Mouse (Mus musculus) kidney, postnatal 0 days (tissue): ENCODE results near the gene Rab4a. TPM values are rescaled to one million over a fixed set of nuclear protein-coding genes. Genes with fewer than 3 reads are reported as not detected.

Experiments used
- ATAC-seq: fragments of 200-750 bp; cut with Nextera tagmentation; replicated peaks from 2 replicates; pipeline ENCODE4 v1.8.0; 2017; ENCODE audit warnings: low read depth, moderate number of reproducible peaks, moderate TSS enrichment, moderate library complexity; ENCODE audit not compliant: low FRiP score
- DNase-seq: peaks from one replicate; pipeline ENCODE4 v3.0.0-alpha.2; 2016; ENCODE audit warnings: low spot score
- H3K27ac ChIP-seq: fragments of 300-500 bp; sonication (generic); 2 replicates; pipeline ENCODE4 v1.5.1; 2014; ENCODE audit warnings: mild to moderate bottlenecking
- H3K27me3 ChIP-seq: fragments of 300-500 bp; sonication (generic); 2 replicates; pipeline ENCODE4 v1.6.1; 2014; ENCODE audit warnings: low read length, mixed read lengths; ENCODE audit not compliant: insufficient read depth
- H3K36me3 ChIP-seq: fragments of 300-500 bp; sonication (generic); 2 replicates; pipeline ENCODE4 v1.6.1; 2014; ENCODE audit warnings: low read length, mixed read lengths; ENCODE audit not compliant: insufficient read depth
- H3K4me1 ChIP-seq: fragments of 300-500 bp; sonication (generic); replicated peaks from 2 replicates; pipeline ENCODE4 v1.6.1; 2014; ENCODE audit warnings: antibody characterized with exemption, low read length, mixed read lengths; ENCODE audit not compliant: insufficient read depth
- H3K4me2 ChIP-seq: fragments of 300-500 bp; sonication (generic); 2 replicates; pipeline ENCODE4 v1.6.1; 2014; ENCODE audit warnings: mild to moderate bottlenecking, low read length, moderate library complexity, mixed read lengths
- H3K4me3 ChIP-seq: fragments of 300-500 bp; sonication (generic); replicated peaks from 2 replicates; pipeline ENCODE4 v1.5.1; 2014; ENCODE audit warnings: low read depth, low read length
- H3K9ac ChIP-seq: fragments of 300-500 bp; sonication (generic); 2 replicates; pipeline ENCODE4 v1.6.1; 2014; ENCODE audit warnings: low read depth, low read length
- H3K9me3 ChIP-seq: fragments of 300-500 bp; sonication (generic); replicated peaks from 2 replicates; pipeline ENCODE4 v1.6.1; 2016; ENCODE audit warnings: low read length, inconsistent platforms, mixed read lengths
- CTCF ChIP-seq: IDR thresholded peaks from 2 replicates; pipeline ENCODE4 v1.5.1; 2016; ENCODE audit warnings: antibody characterized with exemption, low read depth, mild to moderate bottlenecking, moderate library complexity
- WGBS: fragments of 180-500 bp; shearing (Covaris S2); extraction: QIAGEN DNeasy Blood & Tissue Kit; methylation state at CpG from one replicate; pipeline ENCODE4 v1.1.7; 2014; 5-methylcytosine and 5-hydroxymethylcytosine counted together
- polyA plus RNA-seq: library from polyadenylated mRNA; unstranded; fragments of >200 nt; fragmentation: Nextera tagmentation; extraction: Ambion mirVana; gene quantifications from 2 replicates; pipeline ENCODE4 v1.2.1, GENCODE M21; 2015

Rab4a gene
- polyA plus RNA-seq, 1 experiment from 2014 or later: 58.2 TPM

DNA sequence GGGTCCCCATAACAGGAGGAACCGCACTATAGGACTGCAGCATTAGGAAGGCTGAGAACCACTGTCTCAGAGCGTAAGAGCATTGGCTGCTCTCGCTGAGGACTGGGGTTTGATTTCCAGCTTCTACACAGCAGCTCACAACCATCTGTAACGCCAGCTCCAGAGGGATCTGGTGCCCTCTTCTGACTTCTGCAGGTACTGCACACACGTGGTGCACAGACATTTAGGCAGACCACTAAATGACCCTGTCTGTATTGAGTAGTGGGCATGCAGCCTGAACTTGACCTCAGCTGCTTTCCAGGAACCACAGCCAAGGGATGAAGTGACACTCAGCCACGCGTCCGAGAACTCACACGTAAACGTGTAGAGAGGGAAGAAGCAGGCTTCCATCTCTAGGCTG lies 17.3 kb downstream of the Rab4a start:
- WGBS: 95% methylated on average over 10 of the region's 10 CpGs
- H3K9ac ChIP-seq: no peak overlapping the region
- ATAC-seq (no peak), DNase-seq (no peak)
- H3K27ac ChIP-seq: no peak overlapping the region
- no peaks in the 10 kb centered on the region for H3K27me3 ChIP-seq
- H3K4me2 ChIP-seq: no peak overlapping the region
- H3K36me3 ChIP-seq: 0 out of 2 replicates have a peak, but pooled peaks cover 16% of the 10 kb centered on the region
- no peaks in the 10 kb centered on the region for H3K9me3 ChIP-seq
- TF ChIP-seq CTCF: peak; percentile 25; the same call in 1 of the 2 replicates
- H3K4me3 ChIP-seq: no peak overlapping the region
- no peaks in the 10 kb centered on the region for H3K4me1 ChIP-seq

GRCm38 (mm10) chr8:123823532-123824123 lies 17.8 kb downstream of the Rab4a start:
- TF ChIP-seq CTCF: no peak
- DNase-seq (no peak), ATAC-seq (no peak)
- no peak overlapping the region for H3K4me3 ChIP-seq
- no peaks in the 10 kb centered on the region for H3K9me3 ChIP-seq
- H3K27me3 ChIP-seq: no peaks in the 10 kb centered on the region
- H3K36me3 ChIP-seq: 0 out of 2 replicates have a peak, but pooled peaks cover 18% of the 10 kb centered on the region
- H3K4me2 ChIP-seq: no peak overlapping the region
- H3K27ac ChIP-seq: no peak overlapping the region
- H3K4me1 ChIP-seq: no peaks in the 10 kb centered on the region
- WGBS: 90% methylated on average over 18 of the region's 18 CpGs
- no peak overlapping the region for H3K9ac ChIP-seq

GRCm38 (mm10) chr8:123826001-123826400 lies 20.2 kb downstream of the Rab4a start:
- TF ChIP-seq CTCF: peak; percentile 62
- Histone ChIP-seq H3K4me2 (no peak overlapping the region), H3K4me3 (no peak overlapping the region), H3K9me3 (no peaks in the 10 kb centered on the region), H3K36me3 (peaks cover 37% of the 10 kb centered on the region), H3K27ac (no peak overlapping the region), H3K27me3 (no peaks in the 10 kb centered on the region), H3K4me1 (no peaks in the 10 kb centered on the region), H3K9ac (no peak overlapping the region)
- 66% methylated on average over 9 of the region's 9 CpGs for WGBS
- DNase-seq (peak; percentile 10), ATAC-seq (no peak)

GRCm38 (mm10) chr8:123826758-123827157 lies 21.0 kb downstream of the Rab4a start:
- DNase-seq: no peak
- Histone ChIP-seq H3K9me3 (no peaks in the 10 kb centered on the region), H3K27me3 (no peaks in the 10 kb centered on the region), H3K4me2 (no peak overlapping the region), H3K36me3 (peaks cover 39% of the 10 kb centered on the region), H3K4me1 (no peaks in the 10 kb centered on the region), H3K9ac (no peak overlapping the region), H3K4me3 (no peak overlapping the region), H3K27ac (no peak overlapping the region)
- WGBS: 89% methylated on average over 7 of the region's 7 CpGs
- no peak for ATAC-seq
- TF ChIP-seq CTCF: no peak

DNA sequence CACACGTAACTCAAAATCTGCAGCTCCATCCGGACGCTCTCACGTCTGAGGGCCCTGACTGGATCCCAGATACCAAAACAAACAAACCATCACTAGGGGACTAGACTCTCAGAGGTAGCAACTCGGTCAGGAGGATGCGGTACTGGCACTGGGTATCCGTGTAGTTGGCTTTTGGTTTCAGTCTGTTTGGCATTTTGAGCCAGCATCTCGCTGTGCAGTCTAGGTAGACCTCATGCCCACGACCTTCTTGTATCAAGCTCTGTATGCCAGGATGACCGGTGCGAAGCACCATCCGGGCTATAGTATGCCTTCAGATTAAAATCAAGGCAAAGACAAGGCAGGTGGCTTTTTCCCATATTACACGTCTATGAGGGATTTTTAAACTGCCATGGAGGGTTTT lies 21.7 kb downstream of the Rab4a start:
- ATAC-seq (no peak), DNase-seq (no peak)
- Histone ChIP-seq H3K4me2 (no peak overlapping the region), H3K27ac (no peak overlapping the region), H3K9me3 (no peaks in the 10 kb centered on the region), H3K36me3 (peaks cover 44% of the 10 kb centered on the region), H3K4me3 (no peak overlapping the region), H3K4me1 (no peaks in the 10 kb centered on the region), H3K9ac (no peak overlapping the region), H3K27me3 (no peaks in the 10 kb centered on the region)
- 92% methylated on average over 13 of the region's 13 CpGs for WGBS
- TF ChIP-seq CTCF: no peak

DNA sequence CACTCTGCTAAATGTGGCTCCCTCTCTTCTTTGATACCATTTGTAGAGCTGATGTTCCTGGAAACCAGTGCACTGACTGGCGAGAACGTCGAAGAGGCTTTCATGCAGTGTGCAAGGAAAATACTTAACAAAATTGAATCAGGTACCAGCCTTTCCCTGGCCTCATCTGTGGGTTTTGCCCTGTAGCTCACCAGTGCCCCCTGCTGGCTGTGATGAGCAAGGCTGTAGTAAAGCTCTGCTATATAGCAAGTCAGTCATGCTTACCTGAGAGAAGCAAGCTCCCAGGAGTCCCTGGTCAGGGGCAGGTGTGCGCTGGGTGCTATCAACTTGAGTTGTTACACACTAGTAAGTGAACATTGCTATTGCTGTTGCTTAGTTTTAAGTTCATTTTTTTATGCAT lies 27.0 kb downstream of the Rab4a start:
- Histone ChIP-seq H3K4me1 (no peaks in the 10 kb centered on the region), H3K4me2 (no peak overlapping the region), H3K27me3 (no peaks in the 10 kb centered on the region), H3K9ac (no peak overlapping the region), H3K36me3 (peaks cover 42% of the 10 kb centered on the region), H3K4me3 (no peak overlapping the region), H3K9me3 (no peaks in the 10 kb centered on the region), H3K27ac (no peak overlapping the region)
- peak; percentile 73 for TF ChIP-seq CTCF
- 96% methylated on average over 4 of the region's 4 CpGs for WGBS
- DNase-seq (no peak), ATAC-seq (no peak)

DNA sequence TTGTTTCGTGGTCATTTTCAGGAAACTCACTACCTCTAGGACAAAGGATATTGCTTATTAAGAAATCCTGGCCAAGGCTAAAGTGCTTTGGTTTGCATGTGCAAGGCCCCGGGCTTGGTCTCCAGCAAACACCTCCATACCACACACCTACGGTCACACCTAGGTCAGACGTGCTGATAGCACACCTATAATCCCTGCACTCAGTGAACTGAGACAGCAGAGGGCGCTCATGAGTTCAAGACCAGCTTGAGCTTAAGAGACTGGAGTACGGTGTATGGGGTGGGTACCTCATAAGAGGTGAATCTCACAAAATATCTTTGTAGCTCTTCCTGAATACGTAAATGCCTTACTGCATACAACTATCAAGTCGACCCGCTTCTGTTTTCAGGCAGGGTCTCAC lies 29.7 kb downstream of the Rab4a start:
- Histone ChIP-seq H3K36me3 (peaks cover 27% of the 10 kb centered on the region), H3K27me3 (no peaks in the 10 kb centered on the region), H3K27ac (no peak overlapping the region), H3K9ac (no peak overlapping the region), H3K4me1 (no peaks in the 10 kb centered on the region), H3K4me2 (no peak overlapping the region), H3K9me3 (no peaks in the 10 kb centered on the region), H3K4me3 (no peak overlapping the region)
- ATAC-seq (no peak), DNase-seq (peak; percentile 50)
- 64% methylated on average over 9 of the region's 9 CpGs for WGBS
- TF ChIP-seq CTCF: peak; percentile 66
